Mouse (Mus musculus) liver, postnatal 0 days (tissue): Measurements from ENCODE around the gene Rbpj. TPM values are rescaled to one million over a fixed set of nuclear protein-coding genes. Genes with fewer than 3 reads are reported as not detected.
"Not testable (repeated sequence)": the region's sequence is repeated elsewhere in the genome, so short reads cannot be mapped to it uniquely, and the experiment has no call there.

Experiments
- ATAC-seq: fragments of 200-750 bp; cut with Nextera tagmentation; 2 replicates; pipeline ENCODE4 v1.8.0; 2017; ENCODE audit warnings: mild to moderate bottlenecking, moderate library complexity
- DNase-seq: peaks from one replicate; pipeline ENCODE4 v3.0.0-alpha.2; 2016
- H3K27ac ChIP-seq: fragments of 300-500 bp; sonication (generic); 2 replicates; pipeline ENCODE4 v1.5.1; 2014; ENCODE audit warnings: antibody characterized with exemption, moderate library complexity, mild to moderate bottlenecking, low read depth
- H3K27me3 ChIP-seq: fragments of 300-500 bp; sonication (generic); 2 replicates; pipeline ENCODE4 v1.6.1; 2014; ENCODE audit warnings: low read length, control low read depth, mixed read lengths; ENCODE audit not compliant: insufficient read depth
- H3K36me3 ChIP-seq: fragments of 300-500 bp; sonication (generic); replicated peaks from 2 replicates; pipeline ENCODE4 v1.6.1; 2014; ENCODE audit warnings: mild to moderate bottlenecking, control low read depth, low read length, moderate library complexity, mixed read lengths; ENCODE audit not compliant: insufficient read depth
- H3K4me1 ChIP-seq: fragments of 300-500 bp; sonication (generic); 2 replicates; pipeline ENCODE4 v1.6.1; 2014; ENCODE audit warnings: antibody characterized with exemption, mild to moderate bottlenecking, control low read depth; ENCODE audit not compliant: insufficient read depth
- H3K4me2 ChIP-seq: fragments of 300-500 bp; sonication (generic); 2 replicates; pipeline ENCODE4 v1.6.1; 2014; ENCODE audit warnings: low read depth, mild to moderate bottlenecking, low read length, moderate library complexity, mixed read lengths
- H3K4me3 ChIP-seq: fragments of 300-500 bp; sonication (generic); 2 replicates; pipeline ENCODE4 v1.5.1; 2014; ENCODE audit warnings: low read depth, low read length
- H3K9ac ChIP-seq: fragments of 300-500 bp; sonication (generic); replicated peaks from 2 replicates; pipeline ENCODE4 v1.6.1; 2014; ENCODE audit warnings: mild to moderate bottlenecking, moderate library complexity
- H3K9me3 ChIP-seq: fragments of 300-500 bp; sonication (generic); 2 replicates; pipeline ENCODE4 v1.6.1; 2016; ENCODE audit warnings: mild to moderate bottlenecking, control low read depth, low read length, mixed read lengths
- CTCF ChIP-seq: sonication (generic); IDR thresholded peaks from 2 replicates; pipeline ENCODE4 v1.5.1; 2016; ENCODE audit warnings: antibody characterized with exemption, low read depth
- EP300 ChIP-seq: IDR thresholded peaks from 2 replicates; pipeline ENCODE4 v1.6.1; 2016; ENCODE audit warnings: antibody characterized with exemption, low read depth, mild to moderate bottlenecking
- WGBS: fragments of 180-500 bp; shearing (Covaris S2); extraction: QIAGEN DNeasy Blood & Tissue Kit; methylation state at CpG from one replicate; pipeline ENCODE4 v1.1.7; 2014; ENCODE audit not compliant: insufficient replicate concordance; 5-methylcytosine and 5-hydroxymethylcytosine counted together
- polyA plus RNA-seq: library from polyadenylated mRNA; unstranded; fragments of >200 nt; fragmentation: Nextera tagmentation; extraction: Ambion mirVana; gene quantifications from 2 replicates; pipeline ENCODE4 v1.2.1, GENCODE M21; 2015

Gene Rbpj
- polyA plus RNA-seq, 1 experiment from 2014 or later = 6.1 TPM

DNA sequence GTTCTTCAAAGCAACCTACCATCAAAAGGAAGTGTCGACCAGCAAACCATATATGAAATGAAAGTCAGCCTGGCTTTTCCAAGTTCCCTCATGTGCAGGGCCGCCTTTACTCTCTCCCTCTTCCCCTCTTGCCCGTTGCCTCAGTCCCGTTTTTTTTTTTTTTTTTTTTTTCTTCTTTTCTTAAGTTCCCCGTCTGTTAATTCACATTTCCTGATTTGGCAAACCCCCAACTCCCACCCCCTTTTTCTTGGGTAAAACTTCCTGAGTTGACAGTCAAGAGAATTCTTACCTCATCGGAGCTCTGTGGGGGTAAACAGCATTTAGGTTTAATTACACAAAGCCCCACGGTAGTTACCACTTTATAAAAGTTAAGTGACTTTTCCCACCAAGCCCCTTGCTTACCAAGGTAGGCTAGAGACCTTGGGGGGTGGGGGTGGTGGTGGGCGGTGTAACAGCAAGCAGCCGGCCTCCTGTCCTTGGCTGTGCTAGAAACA lies 81.1 kb downstream of the Rbpj start:
- no peaks in the 10 kb centered on the region for H3K36me3 ChIP-seq
- no peak for TF ChIP-seq EP300
- TF ChIP-seq CTCF = no peak
- H3K27ac ChIP-seq = peak overlapping the region; percentile 8; the same call in 1 of the 2 replicates
- no peak for ATAC-seq
- no peak overlapping the region for H3K4me3 ChIP-seq
- no peak overlapping the region for H3K9ac ChIP-seq
- 0 out of 2 replicates have a peak, but pooled peaks cover 3% of the 10 kb centered on the region for H3K4me1 ChIP-seq
- no peak overlapping the region; the same call in 1 of the 2 replicates for H3K4me2 ChIP-seq
- 31% methylated on average over 9 of the region's 9 CpGs for WGBS
- no peaks in the 10 kb centered on the region for H3K9me3 ChIP-seq
- no peaks in the 10 kb centered on the region for H3K27me3 ChIP-seq
- peak; percentile 29 for DNase-seq

DNA sequence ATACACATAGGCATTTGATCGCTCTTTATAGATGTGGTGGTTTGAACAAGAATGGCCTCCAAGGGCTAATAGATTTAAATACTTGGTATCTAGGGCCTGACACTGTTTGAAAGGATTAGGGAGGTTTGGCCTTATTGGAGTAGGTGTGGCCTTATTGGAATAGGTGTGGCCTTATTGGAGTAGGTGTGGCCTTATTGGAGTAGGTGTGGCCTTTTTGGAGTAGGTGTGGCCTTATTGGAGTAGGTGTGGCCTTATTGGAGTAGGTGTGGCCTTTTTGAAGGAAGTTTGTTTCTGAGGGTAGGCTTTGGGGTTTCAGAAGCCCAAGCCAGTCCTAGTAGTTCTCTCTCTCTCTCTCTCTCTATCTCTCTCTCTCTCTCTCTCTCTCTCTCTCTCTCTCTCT lies 84.4 kb downstream of the Rbpj start:
- H3K9ac ChIP-seq, H3K4me3 ChIP-seq, DNase-seq, H3K9me3 ChIP-seq, H3K27ac ChIP-seq, H3K4me2 ChIP-seq, ATAC-seq, H3K27me3 ChIP-seq, H3K4me1 ChIP-seq, H3K36me3 ChIP-seq: not testable (repeated sequence)
- 89% methylated on average over 1 of the region's 1 CpGs for WGBS

DNA sequence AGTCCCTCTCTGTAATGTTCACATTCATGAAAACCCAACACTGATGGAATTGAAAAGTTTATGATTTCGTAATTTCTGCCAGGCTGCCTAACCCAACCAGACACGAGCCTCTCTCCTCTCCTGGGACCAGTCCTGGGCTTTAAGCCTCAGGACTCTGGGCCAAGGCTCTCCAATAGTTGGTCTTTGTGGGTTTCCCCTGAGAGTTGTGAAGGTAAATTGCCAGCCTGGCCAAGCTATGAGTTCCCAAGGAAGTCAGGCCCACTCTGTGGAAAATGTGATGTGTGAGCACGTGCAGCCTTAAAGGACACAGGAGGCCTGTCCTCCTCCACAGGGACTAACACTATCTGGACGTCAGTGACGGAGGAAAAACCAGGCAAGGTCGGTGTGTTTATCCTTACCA lies 85.4 kb downstream of the Rbpj start:
- H3K4me2 ChIP-seq = no peak overlapping the region
- H3K4me3 ChIP-seq = no peak overlapping the region
- 0 out of 2 replicates have a peak, but pooled peaks cover 3% of the 10 kb centered on the region for H3K4me1 ChIP-seq
- 75% methylated on average over 6 of the region's 6 CpGs for WGBS
- H3K9me3 ChIP-seq = no peaks in the 10 kb centered on the region
- H3K27ac ChIP-seq = no peak overlapping the region
- no peak overlapping the region for H3K9ac ChIP-seq
- DNase-seq = no peak
- no peaks in the 10 kb centered on the region for H3K36me3 ChIP-seq
- no peaks in the 10 kb centered on the region for H3K27me3 ChIP-seq
- no peak for TF ChIP-seq EP300
- TF ChIP-seq CTCF = no peak
- no peak for ATAC-seq

DNA sequence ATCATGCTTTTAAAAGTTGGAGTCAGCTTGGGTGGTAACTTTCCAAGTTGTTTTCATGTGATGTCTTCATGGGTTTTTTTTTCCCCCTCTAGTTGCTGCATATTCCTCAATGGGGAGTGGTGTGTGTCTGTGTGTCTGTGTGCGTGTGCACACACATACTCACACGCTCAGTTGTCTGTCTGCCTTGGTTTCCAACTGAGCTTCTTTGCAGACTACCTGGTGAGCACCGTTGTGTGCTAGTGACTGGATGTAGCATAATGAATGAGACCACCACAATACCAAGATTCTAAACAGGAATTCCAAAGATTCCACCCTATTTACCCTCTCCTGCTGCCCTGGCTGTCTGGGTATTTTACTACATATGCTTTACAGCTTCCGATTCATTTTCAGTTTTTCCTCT lies 86.0 kb downstream of the Rbpj start:
- no peak overlapping the region for H3K4me2 ChIP-seq
- no peak overlapping the region for H3K9ac ChIP-seq
- no peak overlapping the region for H3K27ac ChIP-seq
- DNase-seq = no peak
- no peaks in the 10 kb centered on the region for H3K36me3 ChIP-seq
- no peak overlapping the region for H3K4me3 ChIP-seq
- 73% methylated on average over 4 of the region's 4 CpGs for WGBS
- no peak for ATAC-seq
- no peaks in the 10 kb centered on the region for H3K27me3 ChIP-seq
- no peaks in the 10 kb centered on the region for H3K9me3 ChIP-seq
- H3K4me1 ChIP-seq = 0 out of 2 replicates have a peak, but pooled peaks cover 3% of the 10 kb centered on the region
- TF ChIP-seq EP300 = no peak
- no peak for TF ChIP-seq CTCF

DNA sequence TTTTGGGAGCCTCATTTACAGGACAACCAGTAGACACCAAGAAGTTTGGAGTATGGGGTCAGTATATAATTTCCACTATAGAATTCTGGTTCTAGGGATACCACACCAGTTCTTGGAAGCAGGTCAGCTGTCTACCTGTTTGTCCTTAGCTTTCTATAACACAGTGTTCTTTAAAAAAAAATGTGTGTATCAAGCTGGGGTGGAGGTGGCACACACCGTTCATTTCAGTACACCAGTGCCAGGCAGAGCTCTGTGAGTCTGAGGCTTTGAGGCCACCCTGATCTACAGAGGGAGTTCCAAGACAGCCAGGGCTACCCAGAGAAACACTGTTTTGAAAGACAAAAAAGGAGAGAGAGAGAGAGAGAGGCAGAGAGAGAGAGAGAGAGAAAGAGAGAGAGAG lies 87.3 kb downstream of the Rbpj start:
- DNase-seq = no peak
- Histone ChIP-seq H3K36me3 (no peaks in the 10 kb centered on the region), H3K4me3 (no peak overlapping the region), H3K4me2 (no peak overlapping the region), H3K27ac (no peak overlapping the region), H3K9me3 (no peaks in the 10 kb centered on the region), H3K9ac (no peak overlapping the region), H3K4me1 (no peaks in the 10 kb centered on the region), H3K27me3 (no peaks in the 10 kb centered on the region)
- 74% methylated on average over 1 of the region's 1 CpGs for WGBS
- ATAC-seq = no peak
- no peak for TF ChIP-seq CTCF
- no peak for TF ChIP-seq EP300

DNA sequence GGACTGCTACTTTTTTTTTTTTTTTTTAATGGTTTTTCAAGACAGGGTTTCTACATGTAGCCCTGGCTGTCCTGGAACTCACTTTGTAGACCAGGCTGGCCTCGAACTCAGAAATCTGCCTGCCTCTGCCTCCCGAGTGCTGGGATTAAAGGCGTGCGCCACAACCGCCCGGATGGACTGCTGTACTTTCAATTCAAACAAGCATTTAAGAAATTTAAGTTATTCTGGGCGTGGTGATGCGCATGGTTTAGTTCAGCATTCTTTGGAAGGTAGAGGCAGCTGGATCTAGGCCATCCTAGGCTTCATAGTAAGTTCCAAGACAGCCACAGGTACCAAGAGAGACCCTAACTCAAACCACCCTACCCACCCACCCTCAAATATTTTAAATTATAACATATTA lies 88.2 kb downstream of the Rbpj start:
- 90% methylated on average over 8 of the region's 8 CpGs for WGBS
- Histone ChIP-seq H3K27me3 (no peaks in the 10 kb centered on the region), H3K9me3 (no peaks in the 10 kb centered on the region), H3K4me2 (no peak overlapping the region), H3K36me3 (no peaks in the 10 kb centered on the region), H3K27ac (no peak overlapping the region), H3K9ac (no peak overlapping the region), H3K4me1 (no peaks in the 10 kb centered on the region), H3K4me3 (no peak overlapping the region)
- ATAC-seq (no peak), DNase-seq (no peak)
- TF ChIP-seq CTCF (no peak), EP300 (no peak)

DNA sequence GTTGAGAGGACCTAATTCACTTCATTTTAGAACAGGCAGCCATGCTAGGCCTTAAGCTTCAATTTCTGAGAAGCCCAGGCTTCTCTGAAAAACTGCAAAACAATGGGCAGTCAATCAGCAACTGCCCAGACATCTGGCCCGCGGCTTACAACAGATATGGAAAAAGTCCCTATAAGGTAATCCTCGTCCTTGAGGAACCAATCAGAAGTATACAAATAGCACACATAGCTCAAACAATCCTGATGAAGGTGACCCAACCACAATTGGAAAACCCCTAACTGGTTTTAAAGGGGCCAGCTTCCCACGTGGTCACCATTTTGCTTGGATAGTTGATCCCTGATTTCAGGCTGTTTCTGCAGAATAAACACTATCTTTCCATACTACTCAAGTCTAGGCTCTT lies 89.0 kb downstream of the Rbpj start:
- WGBS = 69% methylated on average over 4 of the region's 4 CpGs
- TF ChIP-seq EP300 = no peak
- TF ChIP-seq CTCF = no peak
- DNase-seq = no peak
- Histone ChIP-seq H3K4me2 (no peak overlapping the region), H3K4me1 (no peaks in the 10 kb centered on the region), H3K27me3 (no peaks in the 10 kb centered on the region), H3K27ac (no peak overlapping the region), H3K36me3 (no peaks in the 10 kb centered on the region), H3K4me3 (no peak overlapping the region), H3K9me3 (no peaks in the 10 kb centered on the region), H3K9ac (no peak overlapping the region)
- ATAC-seq = no peak
